Mouse (Mus musculus): ENCODE measurements around the gene Nab1.
"Not testable (repeated sequence)": the region's sequence is repeated elsewhere in the genome, so short reads cannot be mapped to it uniquely, and the experiment has no call there.

Gene Nab1

DNA sequence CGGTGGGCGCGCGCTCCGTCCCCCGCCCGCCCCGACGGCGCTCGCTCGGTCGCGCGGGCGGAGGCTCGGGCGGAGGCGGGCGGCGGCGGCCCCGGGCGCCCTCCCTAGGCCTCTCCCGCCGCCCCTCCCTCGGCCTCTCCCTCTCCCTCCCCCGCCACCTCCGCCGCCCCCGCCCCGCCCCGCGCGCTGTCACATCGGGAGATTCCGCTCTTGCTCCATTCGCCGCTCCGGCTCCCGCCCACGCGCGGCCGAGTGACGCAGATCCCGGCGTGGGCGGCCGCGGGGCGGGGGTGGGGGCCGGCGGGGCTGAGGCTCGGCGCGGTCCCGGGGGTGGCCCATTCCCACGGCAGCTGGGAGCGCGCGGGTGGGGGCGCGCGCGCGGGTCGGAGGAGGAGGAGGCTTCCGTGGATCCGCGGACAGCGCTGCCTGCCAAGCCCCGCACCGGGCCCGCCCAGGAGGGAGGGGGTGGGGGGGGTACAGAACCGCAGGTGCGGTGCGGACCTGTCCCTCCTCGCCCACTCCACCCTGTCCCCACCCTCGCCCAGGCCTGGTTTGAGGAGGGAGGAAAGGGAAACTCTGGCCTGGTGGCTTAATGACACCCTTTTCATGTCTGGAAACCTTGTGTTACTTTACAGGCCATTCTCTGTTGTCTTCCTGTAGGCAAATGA, at the start of gene Nab1:
Gene Nab1, minus strand, starts transcription at position 366 of the 668 bp plus-strand sequence.
- peak; percentile 84 for DNase-seq

DNA sequence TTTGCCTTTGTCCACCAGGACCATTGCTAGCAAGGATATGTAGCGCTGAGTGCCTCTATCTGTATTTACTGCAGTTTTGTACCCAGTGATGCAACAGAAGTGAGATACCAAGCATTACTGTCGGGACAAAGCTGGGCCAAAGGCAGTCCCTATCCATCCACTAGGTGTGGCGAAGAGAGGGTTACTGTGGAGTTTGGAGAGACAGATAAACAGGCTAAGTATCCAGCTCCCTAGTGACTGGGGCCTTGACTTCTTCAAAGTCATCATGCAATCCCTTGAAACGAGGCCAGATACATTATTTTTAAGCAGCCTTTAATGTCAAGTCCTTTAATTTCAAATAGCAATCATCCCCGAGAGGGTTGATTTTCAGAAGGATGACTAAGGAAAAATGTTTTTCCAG, 47.0 kb upstream of the Nab1 start:
- no peak for DNase-seq

DNA sequence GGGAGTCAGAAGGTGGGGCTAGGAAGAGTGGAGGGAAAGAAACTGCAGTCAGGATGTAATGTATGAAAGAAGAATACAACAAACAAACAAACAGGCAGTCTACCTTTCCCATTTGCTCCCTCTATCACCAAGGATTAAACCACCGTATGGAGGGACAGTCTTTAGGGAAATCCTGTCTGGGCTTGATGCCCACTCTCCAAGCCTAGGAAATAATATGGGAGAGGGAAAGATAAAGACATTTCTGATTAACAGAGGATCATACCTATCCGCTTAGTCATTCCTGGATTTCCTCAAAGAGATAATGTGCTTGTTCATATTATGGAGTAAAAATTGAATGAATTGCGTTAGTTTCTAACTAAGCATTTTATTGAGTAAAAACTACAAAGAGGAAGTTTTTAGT, 46.3 kb upstream of the Nab1 start:
- DNase-seq, result no peak

DNA sequence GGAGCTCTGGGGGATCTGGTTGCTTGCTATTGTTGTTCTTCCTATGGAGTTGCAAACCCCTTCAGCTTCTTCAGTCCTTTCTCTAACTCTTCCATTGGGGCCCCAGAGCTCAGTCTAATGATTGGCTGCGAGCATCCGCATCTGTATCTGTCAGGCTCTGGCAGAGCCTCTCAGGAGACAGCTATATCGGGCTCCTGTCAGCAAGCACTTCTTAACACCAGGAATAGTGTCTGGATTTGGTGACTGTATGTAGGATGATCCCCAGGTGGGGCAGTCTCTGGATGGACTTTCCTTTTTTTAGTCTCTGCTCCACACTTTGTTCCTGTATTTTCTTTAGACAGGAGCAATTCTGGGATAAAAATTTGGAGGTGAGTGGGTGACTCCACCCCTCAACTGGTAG, 39.6 kb upstream of the Nab1 start:
- not testable (repeated sequence) for DNase-seq

DNA sequence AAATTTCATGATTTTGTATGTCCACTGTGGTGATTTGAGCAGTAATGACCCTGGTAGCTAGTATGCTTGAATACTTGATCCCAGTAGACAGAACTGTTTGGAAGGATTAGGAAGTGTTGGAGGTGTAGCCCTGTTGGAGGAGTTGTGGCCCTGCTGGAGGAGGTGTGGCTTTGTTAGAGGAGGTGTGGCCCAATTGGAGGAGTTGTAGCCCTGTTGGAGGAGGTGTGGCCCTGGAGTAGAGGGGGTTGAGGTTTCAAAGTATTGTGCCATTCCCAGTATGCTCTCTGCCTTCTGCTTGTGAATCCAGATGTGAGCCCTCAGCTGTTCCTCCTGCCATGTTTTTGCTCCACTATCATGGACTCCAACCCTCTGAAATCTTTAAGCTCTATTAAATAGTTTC, 29.5 kb upstream of the Nab1 start:
- no peak for DNase-seq

DNA sequence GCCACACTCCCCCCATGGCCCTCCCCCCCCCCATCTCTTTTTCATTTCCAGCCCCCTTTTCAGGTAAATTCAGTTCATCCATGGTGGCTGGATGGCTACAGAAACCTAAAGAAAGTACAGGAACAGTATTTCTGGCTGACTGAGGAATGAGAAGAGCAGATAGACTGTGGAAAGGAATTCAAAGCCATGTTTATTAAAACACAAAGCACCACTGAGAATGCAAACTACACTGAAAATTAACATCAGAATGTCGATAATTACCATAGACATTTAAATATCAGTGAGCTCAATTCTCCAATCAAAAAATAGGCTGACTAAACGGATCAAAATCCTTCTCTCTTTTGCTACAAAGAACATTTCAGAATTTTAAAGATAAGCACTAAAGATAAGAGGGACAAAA, 27.2 kb upstream of the Nab1 start:
- no peak for DNase-seq

DNA sequence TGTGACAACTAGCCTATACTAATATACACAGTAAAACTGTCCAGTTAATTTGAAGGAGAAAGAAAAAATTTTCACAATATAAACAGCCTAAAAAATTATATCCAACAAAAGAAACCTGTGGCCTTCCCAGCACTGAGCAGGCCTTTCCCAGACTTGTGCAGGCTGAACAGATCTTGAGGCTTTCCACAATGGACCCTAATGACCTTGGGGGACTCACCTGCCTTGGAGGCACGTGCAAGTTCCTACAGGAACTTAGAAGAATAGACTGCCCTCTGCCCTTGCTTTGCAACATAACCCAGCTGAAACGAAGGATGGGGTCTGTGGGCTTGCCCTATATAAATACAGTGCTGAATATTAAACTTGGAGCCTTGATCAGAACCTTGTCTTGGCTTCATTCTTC, 26.8 kb upstream of the Nab1 start:
- DNase-seq, result no peak

DNA sequence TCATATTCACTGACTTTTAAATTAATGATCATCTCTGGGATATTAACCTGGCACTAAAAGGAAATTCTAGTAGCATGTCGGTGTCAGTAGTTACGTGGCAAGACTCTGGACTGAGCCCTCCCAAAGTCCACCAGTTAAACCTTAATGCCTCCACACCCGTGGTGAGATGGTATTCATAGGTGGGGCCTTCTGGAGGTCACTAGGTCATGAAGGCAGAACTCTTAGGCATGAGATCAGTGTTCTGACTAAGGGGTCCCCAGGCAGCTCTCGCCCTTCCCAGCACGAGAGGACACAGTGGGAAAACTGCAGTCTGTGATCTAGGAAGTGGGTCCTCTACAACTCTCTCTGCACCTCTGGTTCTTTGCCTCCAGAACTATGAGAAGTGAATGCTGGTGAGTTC, 24.2 kb upstream of the Nab1 start:
- DNase-seq, result no peak

DNA sequence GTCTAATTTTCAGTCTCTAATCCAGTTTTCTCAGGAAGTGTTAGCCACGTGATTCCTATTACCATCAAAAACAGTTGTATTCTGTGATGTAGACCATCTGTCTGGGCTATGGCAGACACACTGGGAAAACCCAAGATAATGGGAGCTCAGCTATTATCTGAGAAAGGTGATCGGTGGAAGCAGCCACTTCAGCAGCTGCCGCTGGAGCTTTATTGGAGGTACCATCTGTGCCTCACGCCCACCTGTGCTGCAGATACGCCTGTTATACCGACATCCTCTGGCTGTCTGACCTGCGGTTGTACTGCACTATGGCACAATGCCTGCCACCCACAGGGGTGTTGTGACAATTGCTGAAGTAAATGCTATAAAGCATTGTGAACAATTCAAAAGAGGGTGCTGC, 23.7 kb upstream of the Nab1 start:
- no peak for DNase-seq

DNA sequence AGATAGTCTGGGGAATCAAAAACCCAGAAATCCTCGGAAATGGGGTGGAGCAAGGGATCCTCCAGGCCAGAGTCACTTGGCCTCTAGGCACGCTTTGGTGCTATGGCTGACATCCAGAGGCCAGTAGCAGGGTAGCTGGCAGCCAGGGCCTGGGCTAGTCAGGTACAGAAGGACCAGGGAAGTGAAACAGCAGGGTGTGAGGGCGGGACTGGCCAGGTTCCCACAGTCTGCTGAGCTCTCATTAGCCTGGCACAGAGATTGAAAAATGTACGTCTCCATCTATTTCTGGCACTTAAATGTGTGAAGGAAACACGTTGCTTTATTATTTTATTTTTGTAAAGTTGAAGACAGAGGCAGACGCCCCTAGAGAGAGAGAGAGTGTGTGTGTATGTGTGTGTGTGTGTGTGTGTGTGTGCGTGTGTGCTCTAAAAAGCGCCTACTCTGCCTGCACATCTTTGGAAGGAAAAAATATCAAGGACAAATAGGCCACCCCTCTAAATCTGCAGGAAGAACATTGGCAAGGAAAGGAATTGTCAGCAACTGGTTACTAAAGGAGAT, 21.0 kb upstream of the Nab1 start:
- peak; percentile 96 for DNase-seq

DNA sequence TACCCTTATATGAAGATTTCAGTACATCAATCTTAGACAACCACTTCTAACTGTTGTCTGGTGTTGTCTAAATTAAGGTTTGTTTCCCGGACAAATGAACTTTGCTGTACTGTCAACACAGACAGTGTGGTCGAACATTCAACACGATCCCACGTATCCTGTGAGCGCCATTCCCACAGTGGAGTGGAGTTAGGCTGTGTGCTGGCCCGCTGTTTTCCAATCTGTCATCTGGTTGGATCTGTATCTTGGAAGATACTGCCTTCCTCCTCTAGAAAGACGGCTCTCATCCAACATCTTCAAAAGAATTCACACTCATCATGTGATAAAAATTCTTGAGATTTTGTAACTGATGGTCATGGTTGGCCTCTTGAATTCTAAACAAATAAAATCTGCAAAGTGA, 19.7 kb upstream of the Nab1 start:
- DNase-seq, result no peak

DNA sequence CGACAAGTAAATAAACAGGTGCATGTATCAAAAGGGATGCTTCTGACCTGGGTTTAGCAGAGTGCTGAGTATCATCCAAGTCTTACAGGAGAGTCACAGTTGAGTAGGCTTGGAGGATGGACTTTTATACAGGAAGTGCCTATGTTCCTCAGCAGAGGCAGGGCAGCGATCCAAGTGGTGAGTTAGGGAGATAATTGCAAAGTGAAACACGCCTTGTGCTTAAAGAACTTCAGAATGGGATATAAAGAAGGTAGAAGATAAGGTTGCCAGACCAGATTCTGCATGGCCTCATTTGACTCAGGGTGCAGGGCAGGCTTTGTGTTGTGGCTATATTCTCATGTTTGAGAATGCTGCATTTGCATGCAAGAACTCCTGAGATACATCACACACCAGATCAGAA, 14.8 kb upstream of the Nab1 start:
- DNase-seq, result no peak

DNA sequence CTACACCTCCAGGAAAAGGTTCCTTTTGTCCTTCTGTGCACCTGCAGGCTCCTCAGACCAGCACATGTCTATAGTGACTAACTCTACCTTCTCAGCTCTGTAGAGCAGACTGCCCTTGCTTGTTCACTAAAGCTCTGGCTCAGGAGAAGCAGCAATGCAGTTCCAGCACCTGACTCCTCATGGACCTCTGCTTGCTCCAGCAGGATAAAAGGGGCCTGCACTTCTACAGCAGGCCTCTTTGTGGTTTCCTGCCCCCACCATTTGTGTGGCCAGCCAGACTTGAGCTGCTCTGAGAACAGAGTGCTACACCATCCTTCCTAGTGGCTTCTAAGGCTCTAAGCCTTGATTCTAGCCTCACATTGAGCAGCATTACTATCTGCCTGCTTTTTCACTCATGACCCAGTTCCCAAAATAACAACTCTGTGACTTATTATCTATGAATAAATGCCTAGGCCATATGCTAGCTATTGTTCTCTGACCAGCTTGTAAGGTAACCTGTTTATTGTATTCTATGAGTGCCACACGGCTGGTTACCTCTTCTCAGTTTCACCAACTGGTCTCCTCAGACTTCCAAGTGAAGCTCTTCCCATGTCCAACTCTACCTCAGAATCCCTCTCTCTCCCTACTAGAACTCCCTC, 11.4 kb upstream of the Nab1 start:
- peak; percentile 63 for DNase-seq

DNA sequence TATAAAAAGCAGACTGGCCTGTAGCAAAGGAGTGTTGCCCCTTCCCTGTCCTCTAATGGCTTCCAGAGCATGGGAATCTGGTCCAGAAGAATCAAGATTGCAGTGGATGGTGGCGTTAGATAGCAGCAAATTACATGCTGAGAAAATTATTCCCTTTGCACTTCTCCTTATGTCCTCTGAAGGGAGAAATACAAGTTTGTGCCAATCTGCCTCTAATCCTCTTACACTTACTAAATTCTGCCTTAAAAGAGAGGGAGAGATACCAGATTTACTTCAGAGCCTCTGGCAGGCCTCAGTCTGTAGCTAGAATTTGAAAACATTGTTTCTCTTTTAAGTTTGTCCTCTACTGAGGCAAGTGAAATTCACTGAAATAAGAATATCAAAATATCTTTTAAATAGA, 5.7 kb upstream of the Nab1 start:
- no peak for DNase-seq

DNA sequence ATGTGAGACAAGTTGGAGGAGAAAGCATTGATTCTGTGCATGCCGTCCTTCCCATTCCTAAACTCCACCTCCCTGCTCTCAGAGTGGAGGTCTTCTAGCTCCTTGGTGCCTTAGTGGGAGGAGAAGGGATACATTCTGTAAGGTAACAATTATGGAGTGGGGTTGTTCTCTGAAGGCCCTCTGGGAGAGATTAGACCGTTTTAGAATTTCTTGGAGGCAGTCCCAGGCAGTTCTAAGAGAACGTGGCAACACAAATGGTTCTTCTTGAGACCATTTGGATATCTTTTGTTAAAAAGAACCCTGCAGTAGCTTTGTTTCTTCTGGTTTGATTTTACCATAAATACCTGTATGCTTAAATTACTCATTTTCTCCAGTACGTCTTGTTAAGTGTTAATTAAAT, 1.8 kb upstream of the Nab1 start:
- DNase-seq, result no peak

DNA sequence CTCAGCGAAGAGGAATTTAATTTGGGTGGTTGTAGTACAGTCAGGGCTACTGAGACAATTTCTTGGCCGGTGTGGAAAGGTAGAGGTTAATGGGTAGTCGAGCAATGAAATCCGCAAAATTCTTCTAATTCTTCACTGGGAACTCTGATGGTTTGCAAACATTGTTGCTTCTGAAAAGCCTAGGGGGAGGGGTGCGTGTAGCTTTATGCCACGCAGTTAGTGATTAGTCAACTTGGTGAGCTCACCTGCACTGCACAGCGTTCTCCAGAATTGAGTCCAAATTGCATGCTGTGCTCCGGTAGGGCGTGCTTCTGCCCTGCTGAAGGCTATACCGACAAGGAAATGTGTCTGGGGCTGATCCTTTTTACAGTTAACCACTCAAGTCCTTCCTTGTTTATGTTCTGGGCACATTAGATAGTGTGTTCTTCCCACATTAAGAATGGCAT, 1.2 kb upstream of the Nab1 start:
- peak; percentile 80 for DNase-seq

DNA sequence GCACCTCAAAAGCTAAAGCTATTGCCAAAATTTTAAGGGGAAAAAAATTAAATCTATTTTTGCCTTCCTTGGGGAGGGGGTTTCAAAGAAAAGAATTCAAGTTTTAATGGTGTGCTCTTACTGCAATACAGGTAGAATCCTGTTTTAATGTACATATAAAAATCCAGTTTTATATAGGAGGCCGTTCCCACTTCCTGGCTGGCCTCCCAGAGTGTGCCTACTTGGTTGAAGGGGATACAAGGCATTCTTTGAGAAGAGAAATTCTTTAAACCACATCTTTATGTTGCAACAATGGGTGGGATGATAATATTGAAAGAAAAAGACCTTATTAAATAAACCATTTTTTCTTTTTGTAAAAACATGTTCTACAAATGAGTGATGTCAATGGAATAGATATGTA, 611 bp upstream of the Nab1 start:
- DNase-seq, result no peak

DNA sequence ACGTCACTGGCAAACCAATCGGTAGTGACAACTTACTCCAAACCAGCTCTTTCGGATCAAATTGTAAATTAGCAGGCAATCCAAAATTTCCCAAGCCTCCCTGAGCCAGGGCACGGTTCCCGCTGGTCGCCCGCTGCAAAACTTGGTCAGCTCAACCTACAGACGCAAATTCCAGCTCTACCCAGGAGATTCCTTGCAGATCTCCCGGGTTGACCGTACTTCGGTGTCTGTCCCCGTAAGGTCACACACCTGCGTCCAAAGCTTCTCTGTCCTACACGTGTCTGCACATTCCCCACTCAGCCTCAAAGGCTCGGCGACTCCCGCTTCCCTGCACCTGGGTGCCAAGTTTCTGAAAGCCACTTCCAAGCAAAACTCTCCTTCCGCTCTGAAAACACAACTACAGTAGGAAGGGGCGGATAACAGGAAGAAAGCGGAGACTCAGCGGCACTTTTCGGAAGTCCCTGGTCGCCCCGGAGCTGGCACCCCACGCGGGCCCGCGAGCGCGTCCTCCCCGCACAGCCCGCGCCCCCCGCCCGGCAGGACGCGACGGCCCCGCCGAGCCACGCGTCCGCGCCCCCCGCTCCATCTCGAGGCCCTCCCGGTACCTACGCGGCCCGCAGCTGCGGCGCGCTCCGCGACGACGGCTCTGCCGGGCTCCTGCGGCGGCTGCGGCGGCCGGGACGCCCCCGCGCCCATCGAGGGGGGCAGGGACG, 722 bp downstream of the Nab1 start:
- peak; percentile 73 for DNase-seq

DNA sequence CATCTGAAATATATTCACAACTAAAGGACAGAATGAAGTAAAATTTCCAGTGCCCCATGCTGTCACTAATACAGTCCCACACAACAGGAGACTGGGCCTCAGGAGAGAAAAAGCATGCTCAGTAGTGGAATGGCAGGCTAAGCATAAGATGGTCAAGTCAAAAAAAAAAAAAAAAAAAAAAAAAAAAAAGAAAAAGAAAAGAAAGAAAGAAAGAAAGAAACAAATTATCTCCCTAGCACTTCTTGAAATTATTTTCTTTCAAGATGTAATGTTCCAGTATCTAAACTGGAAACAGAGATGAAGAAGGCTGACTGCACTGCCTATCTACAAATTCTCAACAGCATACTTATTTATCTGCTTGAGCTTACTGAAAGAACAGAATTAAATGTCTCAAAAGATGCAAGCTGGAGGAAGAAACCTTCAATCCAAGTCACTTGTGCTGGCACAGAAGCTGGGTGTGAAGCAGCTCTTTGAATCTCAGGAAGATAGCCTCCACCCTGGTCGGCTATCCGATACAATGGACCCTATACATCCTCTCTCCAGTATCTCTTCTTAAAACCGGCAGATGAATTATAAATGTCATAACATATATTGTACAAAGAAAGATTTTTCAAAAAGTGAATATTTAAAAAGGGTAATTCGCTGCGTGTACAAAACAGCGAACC, 1.6 kb downstream of the Nab1 start:
- DNase-seq, result no peak

DNA sequence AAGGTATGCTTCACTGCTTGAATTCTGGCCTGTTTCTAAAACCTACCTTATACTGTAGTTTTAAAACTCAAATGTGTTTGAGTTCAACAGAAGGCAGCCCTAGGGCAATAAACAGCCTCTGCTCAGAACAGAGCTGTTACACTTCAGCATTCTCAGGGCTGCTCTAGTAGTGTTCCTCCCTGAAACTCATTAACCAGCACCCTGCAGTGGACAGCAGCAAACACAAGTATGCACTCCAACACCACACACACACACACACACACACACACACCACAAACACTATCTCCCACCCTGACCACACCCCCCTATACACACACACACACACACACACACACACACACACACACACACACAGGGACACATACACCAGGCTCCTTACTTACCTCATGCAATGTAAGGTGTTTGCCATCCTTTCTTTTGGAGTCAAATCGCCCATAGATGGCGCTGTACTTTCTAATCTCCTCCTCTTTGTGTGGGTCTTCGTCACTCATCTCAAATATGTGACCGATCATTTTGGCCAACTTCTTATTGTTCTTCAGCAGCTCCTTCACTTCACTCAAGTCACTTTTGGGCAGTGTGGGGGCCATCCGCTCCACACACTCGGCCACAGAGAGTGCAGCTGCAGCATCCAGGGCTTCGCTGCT, 10.8 kb downstream of the Nab1 start:
- DNase-seq, result no peak

DNA sequence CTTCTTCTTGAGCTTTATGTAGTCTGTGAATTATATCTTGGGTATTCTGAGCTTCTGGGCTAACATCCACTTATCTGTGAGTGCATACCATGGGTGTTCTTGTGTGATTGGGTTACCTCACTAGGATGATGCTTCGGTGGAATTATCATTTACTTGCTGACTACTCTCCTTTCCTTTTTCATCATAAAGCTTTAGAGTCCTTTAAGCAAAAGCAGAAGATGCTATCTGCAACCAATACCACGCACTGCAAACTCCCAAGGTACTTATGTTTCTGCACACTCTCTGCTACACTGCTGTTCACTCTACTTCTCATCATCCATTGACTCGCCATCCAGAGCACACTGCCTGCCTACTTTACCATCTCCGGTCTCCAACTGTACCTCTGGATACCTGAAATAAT, 15.5 kb downstream of the Nab1 start:
- DNase-seq, result no peak

DNA sequence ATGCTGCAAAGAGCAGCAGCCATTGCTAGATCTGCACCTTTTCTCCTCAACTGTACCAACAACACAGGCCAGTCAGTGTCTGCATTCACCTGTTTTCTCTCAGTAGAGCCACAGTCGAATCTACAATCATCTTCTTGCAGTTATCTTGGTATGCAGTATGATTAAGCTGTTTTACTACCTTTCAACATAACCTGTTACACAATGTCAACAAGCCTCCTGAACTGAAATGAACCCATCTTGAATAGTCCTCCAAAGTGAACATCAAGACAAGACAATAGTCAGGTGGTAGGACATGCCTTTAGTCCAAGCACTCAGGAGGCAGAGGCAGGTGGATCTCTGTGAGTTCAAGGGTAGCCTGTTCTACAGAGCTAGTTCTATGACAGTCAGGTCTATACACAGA, 26.2 kb downstream of the Nab1 start:
- DNase-seq, result no peak
